Mouse (Mus musculus) myocyte (in vitro differentiated cells): ENCODE measurements around the gene Ints6l. TPM values are rescaled to one million over a fixed set of nuclear protein-coding genes. Genes with fewer than 3 reads are reported as not detected.
"Not testable (repeated sequence)": the region's sequence is repeated elsewhere in the genome, so short reads cannot be mapped to it uniquely, and the experiment has no call there.

Source experiments
- H3K27me3 ChIP-seq: one replicate; pipeline ENCODE4 v1.6.1; 2011; ENCODE audit not compliant: control insufficient read depth, insufficient read depth, insufficient read length
- H3K36me3 ChIP-seq: one replicate; pipeline ENCODE4 v1.6.1; 2011; ENCODE audit not compliant: control insufficient read depth, insufficient read depth
- H3K4me2 ChIP-seq: one replicate; pipeline ENCODE4 v1.6.1; 2011; ENCODE audit warnings: low read depth, control low read depth
- H3K4me3 ChIP-seq: one replicate; pipeline ENCODE4 v1.5.1; 2011; ENCODE audit warnings: mild to moderate bottlenecking, control low read depth, moderate library complexity
- H3K79me2 ChIP-seq: one replicate; pipeline ENCODE4 v1.6.1; 2011; ENCODE audit not compliant: control insufficient read depth, insufficient read depth
- H3ac ChIP-seq: one replicate; pipeline ENCODE4 v1.6.1; 2011; ENCODE audit not compliant: control insufficient read depth, insufficient read length
- CEBPB ChIP-seq: IDR thresholded peaks from 2 replicates; pipeline ENCODE4 v1.6.1; 2011; ENCODE audit warnings: mild to moderate bottlenecking, moderate library complexity; ENCODE audit not compliant: poor library complexity, insufficient read depth, severe bottlenecking
- E2F4 ChIP-seq: IDR thresholded peaks from one replicate; pipeline ENCODE4 v1.6.1; 2011; ENCODE audit warnings: mild to moderate bottlenecking, control low read depth, moderate library complexity; ENCODE audit not compliant: insufficient read depth
- MAX ChIP-seq: IDR thresholded peaks from one replicate; pipeline ENCODE4 v1.6.1; 2011; ENCODE audit warnings: low read depth, mild to moderate bottlenecking, control low read depth
- MYOD1 ChIP-seq, 3 experiments: IDR thresholded peaks; one replicate each; pipeline ENCODE4 v1.6.1; 2011; ENCODE audit warnings: control low read depth in 2 of 3, low read depth in 2 of 3, mild to moderate bottlenecking in 2 of 3, moderate library complexity in 1 of 3; ENCODE audit not compliant: insufficient read length in 2 of 3, control insufficient read depth in 1 of 3
- MYOG ChIP-seq, 3 experiments: IDR thresholded peaks; one replicate each; pipeline ENCODE4 v1.6.1; 2011; ENCODE audit warnings: control low read depth in 2 of 3, low read depth in 2 of 3, mild to moderate bottlenecking in 2 of 3; ENCODE audit not compliant: insufficient read length in 2 of 3, control insufficient read depth in 1 of 3, insufficient read depth in 1 of 3
- POLR2A ChIP-seq: IDR thresholded peaks from one replicate; pipeline ENCODE4 v1.6.1; 2011; ENCODE audit warnings: low read depth, mild to moderate bottlenecking, control low read depth, moderate library complexity; ENCODE audit not compliant: insufficient read length
- POLR2AphosphoS2 ChIP-seq: IDR thresholded peaks from one replicate; pipeline ENCODE4 v1.6.1; 2011; ENCODE audit warnings: low read depth, control low read depth; ENCODE audit not compliant: insufficient read length
- REST ChIP-seq: IDR thresholded peaks from one replicate; pipeline ENCODE4 v1.6.1; 2011; ENCODE audit warnings: mild to moderate bottlenecking, control low read depth, moderate library complexity; ENCODE audit not compliant: insufficient read depth, insufficient read length
- SRF ChIP-seq: IDR thresholded peaks from one replicate; pipeline ENCODE4 v1.6.1; 2011; ENCODE audit warnings: low read depth; ENCODE audit not compliant: control insufficient read depth, insufficient read length
- TCF12 ChIP-seq: IDR thresholded peaks from one replicate; pipeline ENCODE4 v1.6.1; 2011; ENCODE audit warnings: mild to moderate bottlenecking, control low read depth; ENCODE audit not compliant: poor library complexity, insufficient read depth, severe bottlenecking
- TCF3 ChIP-seq: IDR thresholded peaks from one replicate; pipeline ENCODE4 v1.6.1; 2011; ENCODE audit warnings: low read depth, control low read depth; ENCODE audit not compliant: insufficient read length
- USF1 ChIP-seq: IDR thresholded peaks from one replicate; pipeline ENCODE4 v1.6.1; 2011; ENCODE audit warnings: low read depth, mild to moderate bottlenecking, control low read depth, moderate library complexity
- polyA plus RNA-seq: library from polyadenylated mRNA; unstranded; fragments of >200 nt; fragmentation: generic; extraction: Trizol; gene quantifications from one replicate; pipeline ENCODE4 v1.2.1, GENCODE M21; 2012; ENCODE audit warnings: missing spikeins

Gene Ints6l
- polyA plus RNA-seq, 1 experiment: 2.6 TPM

DNA sequence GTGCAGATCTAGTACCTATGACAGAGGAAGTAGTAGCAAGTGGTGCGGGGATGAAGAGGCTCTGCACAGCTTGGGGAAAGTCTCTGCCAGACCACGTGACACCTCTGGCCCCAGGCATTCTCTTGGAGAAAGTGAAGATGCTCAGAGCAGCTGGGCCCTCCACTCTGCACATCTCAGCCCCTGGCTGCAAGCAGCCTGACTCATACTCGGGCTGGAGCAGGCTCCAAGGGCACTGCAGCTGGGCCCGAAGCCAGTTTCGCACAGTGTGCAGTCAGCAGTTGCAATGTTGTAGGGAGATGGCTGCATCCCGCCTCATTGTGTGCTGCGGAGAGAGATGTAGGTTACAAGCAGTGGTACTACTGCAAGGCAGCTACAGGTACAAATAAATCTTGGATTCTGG lies 42.6 kb downstream of the Ints6l start:
- no peak overlapping the region for H3ac ChIP-seq
- TF ChIP-seq POLR2A (no peak), SRF (no peak), MYOG (IDR thresholded peaks at IDR 0.05; ENCODE audit: control insufficient read depth in 1 of 3, insufficient read depth in 1 of 3, insufficient read length in 2 of 3, low read depth in 2 of 3) (no peak), REST (no peak), MAX (no peak), TCF12 (no peak), MYOD1 (IDR thresholded peaks at IDR 0.05; ENCODE audit: control insufficient read depth in 1 of 3, insufficient read length in 2 of 3, low read depth in 2 of 3) (no peak), TCF3 (no peak), POLR2AphosphoS2 (no peak), E2F4 (no peak), CEBPB (no peak), USF1 (no peak)
- no peaks in the 10 kb centered on the region for H3K79me2 ChIP-seq
- H3K27me3 ChIP-seq: no peaks in the 10 kb centered on the region
- no peak overlapping the region for H3K4me2 ChIP-seq
- no peaks in the 10 kb centered on the region for H3K36me3 ChIP-seq
- H3K4me3 ChIP-seq: no peak overlapping the region

DNA sequence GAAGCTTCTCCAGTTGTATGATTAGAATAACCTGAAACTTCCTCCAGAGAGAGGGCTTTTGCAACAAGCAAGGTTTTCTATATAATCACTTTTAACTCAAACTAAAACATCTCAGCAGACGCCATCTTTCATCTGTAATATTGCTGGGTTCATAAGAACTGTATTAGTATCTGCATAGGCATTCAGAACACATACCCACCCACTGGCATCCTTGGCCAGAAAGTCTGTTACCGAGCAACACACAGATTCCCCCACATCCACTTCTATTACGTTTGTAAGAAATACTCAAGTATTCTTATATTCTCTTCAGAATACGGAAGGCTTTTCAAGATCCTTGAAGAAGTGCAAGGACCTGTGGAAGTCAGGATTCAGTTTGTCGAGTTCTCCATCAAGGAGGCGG lies 69.8 kb downstream of the Ints6l start, which contains the start of gene Gm10477:
Gene Gm10477, plus strand, starts transcription at position 301 of the 400 bp plus-strand sequence.
- not testable (repeated sequence) for H3K4me3 ChIP-seq, H3K4me2 ChIP-seq, H3K79me2 ChIP-seq, H3ac ChIP-seq, H3K36me3 ChIP-seq, H3K27me3 ChIP-seq

- Histone ChIP-seq H3K36me3 (no peaks in the 10 kb centered on the region), H3K27me3 (no peaks in the 10 kb centered on the region), H3K79me2 (no peaks in the 10 kb centered on the region), H3K4me3 (no peak overlapping the region), H3ac (no peak overlapping the region), H3K4me2 (no peak overlapping the region)
- TF ChIP-seq CEBPB: no peak
- no peak for TF ChIP-seq USF1
- TF ChIP-seq MAX: no peak
- TF ChIP-seq POLR2AphosphoS2: no peak
- no peak for TF ChIP-seq TCF12
- TF ChIP-seq E2F4: no peak
- TF ChIP-seq MYOD1 (IDR thresholded peaks at IDR 0.05; ENCODE audit: control insufficient read depth in 1 of 3, insufficient read length in 2 of 3, low read depth in 2 of 3): no peak
- TF ChIP-seq POLR2A: no peak
- no peak for TF ChIP-seq SRF
- TF ChIP-seq TCF3: no peak
- TF ChIP-seq MYOG (IDR thresholded peaks at IDR 0.05; ENCODE audit: control insufficient read depth in 1 of 3, insufficient read depth in 1 of 3, insufficient read length in 2 of 3, low read depth in 2 of 3): no peak
Observed at GRCm38 (mm10) chrX:56531266-56531665, 76.6 kb downstream of the Ints6l start.

GRCm38 (mm10) chrX:56537162-56537561 lies 82.5 kb downstream of the Ints6l start:
- Histone ChIP-seq H3K36me3 (no peaks in the 10 kb centered on the region), H3K79me2 (no peaks in the 10 kb centered on the region), H3K4me3 (no peak overlapping the region), H3ac (no peak overlapping the region), H3K4me2 (no peak overlapping the region), H3K27me3 (no peaks in the 10 kb centered on the region)
- TF ChIP-seq USF1 (no peak), CEBPB (no peak), SRF (no peak), MYOG (IDR thresholded peaks at IDR 0.05; ENCODE audit: control insufficient read depth in 1 of 3, insufficient read depth in 1 of 3, insufficient read length in 2 of 3, low read depth in 2 of 3) (no peak), TCF12 (no peak), E2F4 (no peak), MYOD1 (IDR thresholded peaks at IDR 0.05; ENCODE audit: control insufficient read depth in 1 of 3, insufficient read length in 2 of 3, low read depth in 2 of 3) (no peak), POLR2AphosphoS2 (no peak), REST (no peak), POLR2A (no peak), TCF3 (no peak), MAX (no peak)

DNA sequence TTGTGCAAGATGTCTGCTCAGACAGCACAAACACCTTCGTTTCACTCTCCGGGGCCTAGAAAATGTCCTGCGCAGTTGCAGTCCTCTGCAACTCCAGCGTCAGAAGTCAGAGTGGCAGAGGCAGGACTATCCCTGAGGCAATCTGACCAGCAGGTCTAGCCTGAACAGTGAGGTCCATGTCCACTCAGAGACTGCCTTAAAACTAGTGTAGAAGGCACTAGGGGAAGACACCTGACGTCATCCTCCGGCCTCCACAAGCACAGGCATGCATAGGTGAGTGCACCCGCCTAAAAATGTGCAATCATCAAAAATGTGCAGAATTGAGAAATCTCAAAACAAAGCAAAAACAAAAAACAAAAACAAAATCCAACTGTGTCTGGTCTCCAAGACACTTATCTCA lies 94.8 kb downstream of the Ints6l start, which contains the start of gene Gm648:
Gene Gm648, minus strand, starts transcription at position 101 of the 400 bp plus-strand sequence.
- Histone ChIP-seq H3ac (no peak within 1 kb of the TSS), H3K79me2 (no peaks in the 10 kb centered on the region), H3K27me3 (no peaks in the 10 kb centered on the region), H3K36me3 (no peaks in the 10 kb centered on the region), H3K4me3 (no peak within 1 kb of the TSS), H3K4me2 (no peak within 1 kb of the TSS)
- no peak for TF ChIP-seq MAX
- TF ChIP-seq E2F4: no peak
